Mouse (Mus musculus) lung, embryonic 15.5 days (tissue): ENCODE measurements at regions not wholly inside any gene's neighbourhood (a gene's known extent, or its start where the extent isn't known, plus 50 kb on each side); places are given as distances from the start of the nearest gene placed in this dataset.

ENCODE experiments used
- ATAC-seq: fragments of 200-750 bp; cut with Nextera tagmentation; 2 replicates; pipeline ENCODE4 v1.8.0; 2017; ENCODE audit warnings: moderate number of reproducible peaks, borderline replicate concordance; ENCODE audit not compliant: low FRiP score, low TSS enrichment; ENCODE audit errors: extremely low read depth
- H3K27ac ChIP-seq: fragments of 300-500 bp; sonication (generic); 2 replicates; pipeline ENCODE4 v1.5.1; 2015; ENCODE audit warnings: moderate library complexity, mild to moderate bottlenecking, inconsistent platforms
- H3K27me3 ChIP-seq: fragments of 300-500 bp; sonication (generic); 2 replicates; pipeline ENCODE4 v1.6.1; 2015; ENCODE audit warnings: inconsistent platforms
- H3K36me3 ChIP-seq: fragments of 300-500 bp; sonication (generic); 2 replicates; pipeline ENCODE4 v1.6.1; 2015; ENCODE audit warnings: inconsistent platforms
- H3K4me1 ChIP-seq: fragments of 300-500 bp; sonication (generic); 2 replicates; pipeline ENCODE4 v1.6.1; 2015; ENCODE audit warnings: inconsistent platforms
- H3K4me2 ChIP-seq: fragments of 300-500 bp; sonication (generic); 2 replicates; pipeline ENCODE4 v1.6.1; 2015; ENCODE audit warnings: inconsistent platforms, mild to moderate bottlenecking, moderate library complexity
- H3K4me3 ChIP-seq: fragments of 300-500 bp; sonication (generic); 2 replicates; pipeline ENCODE4 v1.5.1; 2015; ENCODE audit warnings: mild to moderate bottlenecking, inconsistent platforms
- H3K9ac ChIP-seq: fragments of 300-500 bp; sonication (generic); 2 replicates; pipeline ENCODE4 v1.6.1; 2015; ENCODE audit warnings: inconsistent platforms
- H3K9me3 ChIP-seq: fragments of 300-500 bp; sonication (generic); 2 replicates; pipeline ENCODE4 v1.6.1; 2016; ENCODE audit warnings: inconsistent platforms
- WGBS: fragments of 180-500 bp; shearing (Covaris S2); methylation state at CpG from one replicate; pipeline ENCODE4 v1.1.7; 2015; 5-methylcytosine and 5-hydroxymethylcytosine counted together

DNA sequence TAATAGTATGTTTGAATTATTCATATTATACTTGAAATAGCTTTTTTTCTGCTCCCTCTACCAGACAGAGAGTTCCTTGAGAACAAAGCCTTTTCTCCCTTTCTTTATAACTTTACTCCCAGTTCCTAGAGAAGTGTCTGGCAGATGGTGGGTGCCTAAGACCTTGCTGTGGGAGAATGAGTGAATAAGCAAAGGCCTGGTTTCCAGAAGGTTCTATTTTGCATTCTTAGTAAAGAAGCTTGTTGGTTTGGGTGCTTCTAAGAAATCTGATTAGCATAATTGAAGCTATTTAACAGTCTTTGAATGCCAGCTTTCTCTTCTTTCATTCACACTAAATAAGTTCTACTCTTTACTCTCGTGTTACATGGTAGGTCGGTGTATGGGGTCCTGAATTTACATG is 1104.2 kb downstream of the Gsdmc2 start:
- Histone ChIP-seq H3K9ac (no peak overlapping the region), H3K36me3 (no peaks in the 10 kb centered on the region), H3K4me1 (peaks cover under 1% of the 10 kb centered on the region; the same call in 1 of the 2 replicates), H3K4me3 (no peak overlapping the region), H3K4me2 (no peak overlapping the region), H3K27ac (no peak overlapping the region), H3K9me3 (no peaks in the 10 kb centered on the region), H3K27me3 (no peaks in the 10 kb centered on the region)
- 79% methylated on average over 2 of the region's 2 CpGs for WGBS
- ATAC-seq, result no peak

DNA sequence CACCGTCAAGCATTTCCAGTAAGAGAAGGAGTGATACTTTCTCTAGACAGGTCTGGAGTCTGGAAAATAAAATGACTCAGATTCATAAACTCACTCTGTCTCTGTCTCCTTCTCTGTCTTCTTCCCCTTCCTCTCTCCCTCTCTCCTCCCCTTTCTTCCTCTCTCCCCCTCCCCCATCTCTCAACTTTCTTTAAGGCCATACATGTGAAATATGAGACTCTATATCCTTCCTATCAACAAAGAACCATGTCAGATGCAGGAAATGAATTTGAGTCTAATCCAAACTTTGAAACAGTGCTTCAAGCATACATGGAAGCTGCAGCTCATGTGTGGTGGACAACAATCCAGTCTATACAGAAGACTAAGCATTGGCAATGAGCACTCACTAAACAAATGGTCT is 1109.6 kb downstream of the Gsdmc2 start:
- Histone ChIP-seq H3K9ac (no peak overlapping the region), H3K4me2 (no peak overlapping the region), H3K4me1 (peaks cover 5% of the 10 kb centered on the region; the same call in 1 of the 2 replicates), H3K36me3 (no peaks in the 10 kb centered on the region), H3K27ac (no peak overlapping the region), H3K27me3 (no peaks in the 10 kb centered on the region), H3K9me3 (no peaks in the 10 kb centered on the region), H3K4me3 (no peak overlapping the region)
- 40% methylated on average over 1 of the region's 1 CpGs for WGBS
- ATAC-seq, result no peak

DNA sequence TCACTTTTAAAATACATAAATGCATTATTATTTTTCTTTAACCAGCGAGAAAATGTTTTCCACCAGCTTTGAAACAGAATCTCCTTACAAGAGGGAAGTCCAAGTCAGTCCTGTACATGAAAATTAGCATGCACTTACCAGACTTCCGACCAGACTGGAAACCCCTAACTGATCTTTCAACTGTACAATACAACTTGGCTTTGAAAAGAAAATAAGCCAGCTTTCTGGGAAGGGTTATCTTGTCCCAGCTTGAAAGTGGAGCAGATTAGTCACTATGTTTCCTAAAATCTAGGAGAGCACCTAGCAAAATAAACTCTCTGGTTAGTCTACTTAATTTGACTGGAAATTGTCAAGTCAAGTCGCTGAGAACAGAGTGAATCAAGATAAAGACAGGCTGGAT is 1110.1 kb downstream of the Gsdmc2 start:
- 53% methylated on average over 3 of the region's 3 CpGs for WGBS
- ATAC-seq, result no peak
- H3K27ac ChIP-seq, result no peak overlapping the region
- no peaks in the 10 kb centered on the region for H3K9me3 ChIP-seq
- H3K4me2 ChIP-seq, result no peak overlapping the region
- H3K4me1 ChIP-seq, result peaks cover 5% of the 10 kb centered on the region; the same call in 1 of the 2 replicates
- H3K9ac ChIP-seq, result no peak overlapping the region
- H3K4me3 ChIP-seq, result no peak overlapping the region
- H3K36me3 ChIP-seq, result no peaks in the 10 kb centered on the region
- no peaks in the 10 kb centered on the region for H3K27me3 ChIP-seq

DNA sequence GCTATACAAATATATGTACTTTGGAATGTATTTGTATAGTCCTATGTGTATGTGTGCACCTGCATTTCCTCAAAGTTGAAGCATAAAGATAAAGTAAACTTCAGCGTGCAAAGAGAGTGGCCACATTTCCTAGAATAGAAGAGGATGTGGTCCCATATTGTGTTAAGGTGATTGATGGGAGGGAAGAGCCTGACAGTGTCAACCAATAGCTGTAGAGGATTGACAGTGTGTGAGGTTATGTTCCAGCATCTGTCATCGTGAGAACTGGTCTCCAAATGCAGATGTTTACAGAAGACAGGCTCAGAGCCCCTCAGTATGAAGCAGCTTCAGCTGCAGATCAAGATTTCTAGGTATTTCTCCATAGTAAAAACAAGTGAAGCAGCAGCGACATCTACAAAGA is 1114.5 kb downstream of the Gsdmc2 start:
- Histone ChIP-seq H3K9ac (no peak overlapping the region), H3K9me3 (no peaks in the 10 kb centered on the region), H3K4me1 (peaks cover 2% of the 10 kb centered on the region; the same call in 1 of the 2 replicates), H3K4me3 (no peak overlapping the region), H3K27me3 (no peaks in the 10 kb centered on the region), H3K36me3 (no peaks in the 10 kb centered on the region), H3K4me2 (no peak overlapping the region), H3K27ac (no peak overlapping the region)
- no peak for ATAC-seq
- 41% methylated on average over 3 of the region's 3 CpGs for whole genome bisulfite sequencing

DNA sequence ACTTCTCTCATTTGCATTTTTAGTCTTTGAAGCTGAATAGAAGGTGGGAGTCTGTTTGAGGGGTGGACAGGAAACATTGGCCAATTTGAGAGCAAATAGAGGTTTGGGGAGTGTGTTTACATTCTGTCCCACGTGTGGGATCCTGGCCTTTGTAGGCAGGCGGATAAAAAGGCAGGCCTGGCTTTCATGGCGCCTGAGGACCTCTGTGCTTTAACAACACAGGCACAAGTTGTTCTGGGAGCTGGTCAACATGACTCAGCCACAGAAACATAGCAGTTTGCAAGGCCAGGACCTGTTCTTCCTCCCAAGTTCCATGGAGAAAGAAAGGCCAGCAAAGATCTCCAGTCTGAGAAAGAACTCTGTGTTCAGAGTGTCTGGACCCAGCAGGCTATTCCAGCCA is 1130.7 kb downstream of the Gsdmc2 start:
- no peaks in the 10 kb centered on the region for H3K36me3 ChIP-seq
- no peak for ATAC-seq
- no peak overlapping the region for H3K9ac ChIP-seq
- no peak overlapping the region for H3K4me3 ChIP-seq
- H3K9me3 ChIP-seq, result no peaks in the 10 kb centered on the region
- 0 out of 2 replicates have a peak overlapping the region, but pooled peaks have one; percentile 19 for H3K27ac ChIP-seq
- peaks cover 9% of the 10 kb centered on the region for H3K4me1 ChIP-seq
- no peaks in the 10 kb centered on the region for H3K27me3 ChIP-seq
- H3K4me2 ChIP-seq, result no peak overlapping the region
- WGBS, result 22% methylated on average over 3 of the region's 3 CpGs

DNA sequence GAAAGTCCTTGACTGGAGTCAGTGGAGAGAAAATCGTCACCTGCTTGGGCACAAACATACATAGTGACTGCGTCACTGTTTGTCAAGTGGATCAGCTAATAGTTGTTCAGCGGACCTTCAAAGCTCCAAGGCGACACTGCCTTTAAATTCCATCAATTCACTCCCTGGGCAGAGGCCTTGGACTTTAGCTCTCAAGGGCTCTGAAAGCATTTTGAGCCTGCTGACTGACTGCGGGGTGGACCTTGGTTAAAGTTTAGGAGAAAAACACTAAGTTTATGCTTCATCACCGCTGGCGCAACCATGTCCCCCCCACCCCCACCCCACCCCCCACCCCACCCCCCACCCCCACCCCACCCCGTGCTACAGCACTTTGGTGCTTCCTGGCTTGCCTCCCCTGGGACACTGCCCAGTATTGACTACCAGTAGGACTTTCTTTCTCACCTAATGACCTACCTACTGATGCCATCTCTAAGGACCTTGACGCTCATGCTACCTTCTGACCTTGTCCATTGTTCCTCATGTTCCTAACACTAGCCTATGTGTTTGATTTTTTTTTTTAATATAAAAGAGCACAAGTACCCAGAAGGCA is 1132.3 kb downstream of the Gsdmc2 start:
- peaks cover 9% of the 10 kb centered on the region for H3K4me1 ChIP-seq
- no peaks in the 10 kb centered on the region for H3K27me3 ChIP-seq
- no peaks in the 10 kb centered on the region for H3K36me3 ChIP-seq
- peak; percentile 49; the same call in 1 of the 2 replicates for ATAC-seq
- 57% methylated on average over 9 of the region's 9 CpGs for WGBS
- no peak overlapping the region for H3K9ac ChIP-seq
- H3K27ac ChIP-seq, result no peak overlapping the region
- H3K9me3 ChIP-seq, result no peaks in the 10 kb centered on the region
- no peak overlapping the region; the same call in 1 of the 2 replicates for H3K4me2 ChIP-seq
- H3K4me3 ChIP-seq, result no peak overlapping the region

DNA sequence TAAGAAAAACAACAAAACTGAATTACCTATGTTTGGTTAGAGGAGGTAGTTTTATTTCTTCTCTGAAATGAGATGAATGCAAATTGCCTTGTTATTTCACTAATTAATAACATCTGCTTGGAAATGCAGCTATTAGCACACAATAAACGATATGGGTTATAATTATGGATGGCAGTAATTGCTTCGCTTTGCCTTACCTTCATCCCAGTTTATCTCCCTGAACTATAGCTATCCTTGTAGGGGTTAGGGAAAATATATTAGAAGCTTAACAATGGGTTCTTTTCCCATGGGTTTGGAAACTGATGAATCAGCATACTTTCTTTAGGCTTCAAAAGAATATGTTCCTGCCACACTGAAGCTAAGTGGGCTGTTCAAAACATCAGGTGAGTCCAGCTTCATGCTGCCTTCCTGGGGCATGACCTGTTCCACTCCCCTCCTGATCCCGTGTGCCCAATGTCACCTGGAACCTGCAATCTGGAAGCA is 1132.9 kb downstream of the Gsdmc2 start:
- 74% methylated on average over 3 of the region's 3 CpGs for WGBS
- Histone ChIP-seq H3K36me3 (no peaks in the 10 kb centered on the region), H3K9me3 (no peaks in the 10 kb centered on the region), H3K9ac (no peak overlapping the region), H3K27ac (no peak overlapping the region), H3K4me2 (no peak overlapping the region; the same call in 1 of the 2 replicates), H3K4me3 (no peak overlapping the region), H3K4me1 (peaks cover 9% of the 10 kb centered on the region), H3K27me3 (no peaks in the 10 kb centered on the region)
- ATAC-seq, result no peak

DNA sequence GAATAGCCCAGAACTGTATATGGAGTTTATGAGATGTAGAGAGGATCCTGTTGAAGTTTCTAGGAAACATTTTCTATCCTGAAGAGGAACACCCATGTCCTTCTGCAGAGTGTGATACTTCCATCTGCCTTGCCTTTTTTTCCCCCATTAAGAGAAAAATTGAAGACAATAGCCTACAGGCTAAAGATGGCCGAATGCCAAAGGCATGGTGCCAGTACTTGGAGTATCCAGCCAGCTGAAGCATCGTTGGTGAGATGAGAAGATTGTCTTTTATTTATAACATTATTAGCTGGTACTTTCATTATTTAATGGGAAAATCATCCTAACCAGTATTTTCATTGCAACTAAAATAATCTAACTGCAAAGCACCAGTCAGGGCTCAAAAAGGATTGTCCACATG is 1135.4 kb downstream of the Gsdmc2 start:
- Histone ChIP-seq H3K4me3 (no peak overlapping the region), H3K9ac (no peak overlapping the region), H3K4me2 (no peak overlapping the region), H3K4me1 (peaks cover 8% of the 10 kb centered on the region), H3K27ac (no peak overlapping the region), H3K9me3 (no peaks in the 10 kb centered on the region), H3K27me3 (no peaks in the 10 kb centered on the region), H3K36me3 (no peaks in the 10 kb centered on the region)
- no peak for ATAC-seq
- WGBS, result 43% methylated on average over 2 of the region's 2 CpGs

DNA sequence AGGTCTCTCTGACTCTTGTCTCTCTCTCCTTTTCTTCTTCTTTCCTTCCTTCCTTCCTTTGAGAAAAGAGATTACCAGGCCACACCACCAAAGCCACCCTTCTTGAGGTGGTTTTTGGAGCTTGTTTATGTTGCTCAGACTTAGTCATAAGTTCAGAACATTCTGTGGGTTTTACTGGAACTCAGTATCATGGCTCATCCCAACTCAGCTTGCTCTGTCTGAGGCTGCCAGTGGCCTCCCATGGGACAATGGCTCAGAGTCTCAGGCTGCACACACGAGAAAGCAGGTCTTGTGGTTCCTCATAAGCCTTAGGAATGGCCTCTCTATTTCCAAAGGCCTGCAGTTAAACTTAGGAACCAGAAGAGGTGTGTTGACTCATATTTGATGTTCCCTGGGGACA is 1146.4 kb downstream of the Gsdmc2 start:
- H3K9ac ChIP-seq, result no peak overlapping the region
- H3K27ac ChIP-seq, result no peak overlapping the region
- WGBS, result 65% methylated on average over 1 of the region's 1 CpGs
- no peaks in the 10 kb centered on the region for H3K36me3 ChIP-seq
- ATAC-seq, result no peak
- no peaks in the 10 kb centered on the region for H3K27me3 ChIP-seq
- no peaks in the 10 kb centered on the region for H3K9me3 ChIP-seq
- no peaks in the 10 kb centered on the region for H3K4me1 ChIP-seq
- H3K4me3 ChIP-seq, result no peak overlapping the region
- H3K4me2 ChIP-seq, result no peak overlapping the region

DNA sequence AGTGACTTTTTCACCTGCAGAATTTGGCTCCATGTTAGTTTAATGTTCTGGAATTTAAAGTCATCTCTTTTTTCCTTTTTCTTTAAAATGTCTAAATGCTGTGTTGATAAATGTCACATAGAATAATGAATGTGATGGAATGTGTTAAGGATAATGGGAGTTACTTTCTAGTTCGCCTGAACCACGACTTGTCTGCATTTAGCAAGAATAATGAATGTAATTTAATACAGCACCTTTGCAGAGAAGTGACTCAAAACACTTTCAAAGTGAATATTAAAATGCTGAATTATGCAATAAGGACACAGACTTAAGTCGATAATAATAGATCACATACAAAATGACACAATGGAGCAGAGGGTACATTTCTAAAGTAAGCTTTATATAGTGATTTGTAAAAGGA is 1150.2 kb downstream of the Gsdmc2 start:
- no peaks in the 10 kb centered on the region for H3K4me1 ChIP-seq
- H3K27me3 ChIP-seq, result no peaks in the 10 kb centered on the region
- H3K36me3 ChIP-seq, result no peaks in the 10 kb centered on the region
- no peaks in the 10 kb centered on the region for H3K9me3 ChIP-seq
- no peak for ATAC-seq
- H3K4me3 ChIP-seq, result no peak overlapping the region
- H3K4me2 ChIP-seq, result no peak overlapping the region
- no peak overlapping the region for H3K9ac ChIP-seq
- 52% methylated on average over 3 of the region's 3 CpGs for WGBS
- no peak overlapping the region for H3K27ac ChIP-seq

DNA sequence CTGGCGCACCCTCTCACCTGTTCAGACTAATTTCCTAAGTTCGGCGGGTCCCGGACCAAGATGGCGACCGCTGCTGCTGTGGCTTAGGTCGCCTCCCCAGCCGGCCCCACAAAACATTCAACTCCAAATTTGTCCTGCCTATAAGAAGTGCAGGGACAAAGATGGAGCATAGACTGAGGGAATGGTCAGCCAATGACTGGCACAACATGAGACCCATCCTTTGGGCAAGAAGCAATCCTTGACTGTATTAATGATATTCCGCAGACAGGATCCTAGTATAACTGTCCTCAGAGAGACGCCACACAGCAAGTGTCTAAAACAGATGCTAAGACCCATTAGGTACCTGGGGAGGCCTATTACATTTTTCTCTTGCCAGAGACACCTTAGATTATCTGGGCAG is 1151.3 kb downstream of the Gsdmc2 start:
- ATAC-seq, result no peak
- no peaks in the 10 kb centered on the region for H3K27me3 ChIP-seq
- H3K4me1 ChIP-seq, result no peaks in the 10 kb centered on the region
- H3K9ac ChIP-seq, result no peak overlapping the region
- H3K36me3 ChIP-seq, result no peaks in the 10 kb centered on the region
- no peaks in the 10 kb centered on the region for H3K9me3 ChIP-seq
- H3K4me3 ChIP-seq, result no peak overlapping the region
- no peak overlapping the region for H3K27ac ChIP-seq
- 94% methylated on average over 9 of the region's 10 CpGs for WGBS
- no peak overlapping the region for H3K4me2 ChIP-seq

DNA sequence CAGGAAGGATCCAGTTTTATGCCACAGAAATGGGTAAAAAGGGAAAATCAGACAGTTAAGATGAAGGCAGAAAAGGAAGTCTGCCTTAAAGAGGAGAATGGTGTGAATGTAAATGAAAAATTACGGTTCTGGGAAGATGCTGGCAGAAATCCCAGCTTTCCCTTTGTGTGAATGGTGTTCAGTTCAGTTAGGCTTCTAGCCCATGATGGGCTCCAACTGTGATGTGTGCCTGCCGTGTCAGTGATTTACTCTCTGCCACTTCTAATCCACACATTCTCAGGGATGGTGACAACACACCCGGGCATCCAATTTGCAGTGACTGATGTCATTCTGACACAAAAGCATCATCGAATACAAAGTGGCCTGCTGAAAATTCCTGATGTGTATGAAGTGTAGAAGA is 1171.6 kb downstream of the Gsdmc2 start:
- no peaks in the 10 kb centered on the region for H3K27me3 ChIP-seq
- H3K27ac ChIP-seq, result no peak overlapping the region
- H3K36me3 ChIP-seq, result no peaks in the 10 kb centered on the region
- no peak overlapping the region for H3K4me2 ChIP-seq
- H3K9ac ChIP-seq, result no peak overlapping the region
- ATAC-seq, result no peak
- H3K4me1 ChIP-seq, result no peaks in the 10 kb centered on the region
- H3K9me3 ChIP-seq, result no peaks in the 10 kb centered on the region
- H3K4me3 ChIP-seq, result no peak overlapping the region
- WGBS, result 49% methylated on average over 4 of the region's 4 CpGs

DNA sequence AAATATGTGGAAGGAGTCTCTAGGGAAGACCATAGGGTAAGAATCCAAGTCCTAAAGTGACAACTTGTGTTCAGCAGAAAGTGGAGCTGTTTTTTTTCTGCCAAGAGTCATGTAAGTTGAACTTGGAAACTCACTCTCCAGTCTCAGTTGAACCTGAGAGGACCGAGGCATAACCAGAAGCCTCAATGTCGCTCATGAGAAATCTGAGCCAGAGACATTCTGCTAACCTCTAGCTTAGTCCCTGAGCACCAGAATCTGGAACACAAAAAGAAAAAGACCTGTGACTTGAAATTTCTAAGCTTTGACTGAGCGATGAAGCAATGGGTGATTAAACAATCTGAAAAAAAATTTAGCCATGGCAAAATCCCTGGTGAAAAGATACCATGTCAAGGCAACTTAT is 1175.0 kb downstream of the Gsdmc2 start:
- Histone ChIP-seq H3K36me3 (no peaks in the 10 kb centered on the region), H3K9ac (no peak overlapping the region), H3K4me3 (no peak overlapping the region), H3K9me3 (no peaks in the 10 kb centered on the region), H3K27me3 (no peaks in the 10 kb centered on the region), H3K27ac (no peak overlapping the region), H3K4me2 (no peak overlapping the region), H3K4me1 (no peaks in the 10 kb centered on the region)
- 88% methylated on average over 3 of the region's 3 CpGs for WGBS
- ATAC-seq, result no peak
